8 mouse cellular contexts compared by ENCODE assay signal in genomic region chr12:109595753-109596152, GRCm38 (mm10). TPM values are rescaled to one million over a fixed set of nuclear protein-coding genes. Genes with fewer than 3 reads are reported as not detected.
DNase-seq lines count a peak whose midpoint lies in the region; ATAC-seq and TF ChIP-seq lines count a peak whose summit lies in the region.

No protein-coding gene starts in this region.

- no peaks in the 10 kb centered on the region for H3K27me3 ChIP-seq in embryonic facial prominence, embryonic 13.5 days
- H3K27me3 ChIP-seq in heart, postnatal 0 days (ENCODE audit: control insufficient read depth, insufficient read depth, low read length), result no peaks in the 10 kb centered on the region
- H3K27me3 ChIP-seq in thymus, adult 2 months (ENCODE audit: control insufficient read depth, insufficient read depth, low read length), result no peaks in the 10 kb centered on the region

- peak overlapping the region; percentile 91 for H3K27ac ChIP-seq in embryonic facial prominence, embryonic 13.5 days
- 0 out of 2 replicates have a peak overlapping the region, but pooled peaks have one; percentile 8 for H3K27ac ChIP-seq in heart, postnatal 0 days (ENCODE audit: low read depth)
- no peak overlapping the region for H3K27ac ChIP-seq in thymus, adult 2 months (ENCODE audit: control insufficient read depth, insufficient read depth, low read length)

- TF ChIP-seq POLR2A in thymus, adult 2 months (IDR thresholded peaks at IDR 0.05; ENCODE audit: control insufficient read depth, extremely low read depth, insufficient read depth, low read length, poor library complexity), result no peak

- 0 out of 2 replicates have a peak, but pooled peaks have one; percentile 22 for ATAC-seq in embryonic facial prominence, embryonic 13.5 days (ENCODE audit: insufficient number of reproducible peaks, insufficient read depth, low FRiP score, low TSS enrichment, low read depth)
- peak; percentile 71; the same call in 1 of the 2 replicates for ATAC-seq in heart, postnatal 0 days (ENCODE audit: insufficient read depth, low read depth)

- H3K4me2 ChIP-seq in embryonic facial prominence, embryonic 13.5 days, result peak overlapping the region; percentile 23
- 0 out of 2 replicates have a peak overlapping the region, but pooled peaks have one; percentile 10 for H3K4me2 ChIP-seq in heart, postnatal 0 days (ENCODE audit: low read depth, low read length)

- H3K9ac ChIP-seq in embryonic facial prominence, embryonic 13.5 days, result peak overlapping the region; percentile 1; the same call in 1 of the 2 replicates
- H3K9ac ChIP-seq in heart, postnatal 0 days (replicated peaks; ENCODE audit: low read depth, low read length), result 0 out of 2 replicates have a peak overlapping the region, but pooled peaks have one; percentile 5

- no peak for TF ChIP-seq CTCF in heart, postnatal 0 days (IDR thresholded peaks at IDR 0.05; ENCODE audit: low read depth)
- no peak for TF ChIP-seq CTCF in thymus, adult 2 months (IDR thresholded peaks at IDR 0.05; ENCODE audit: borderline replicate concordance, control insufficient read depth, extremely low read depth, insufficient read depth, low read length, poor library complexity)

- no peaks in the 10 kb centered on the region for H3K9me3 ChIP-seq in embryonic facial prominence, embryonic 13.5 days
- H3K9me3 ChIP-seq in heart, postnatal 0 days (replicated peaks; ENCODE audit: control insufficient read depth, low read length), result no peaks in the 10 kb centered on the region

- no peak overlapping the region for H3K4me3 ChIP-seq in embryonic facial prominence, embryonic 13.5 days
- H3K4me3 ChIP-seq in heart, postnatal 0 days (ENCODE audit: low read depth, low read length), result peak overlapping the region; percentile 10; the same call in 1 of the 2 replicates
- H3K4me3 ChIP-seq in thymus, adult 2 months (ENCODE audit: control insufficient read depth, insufficient read depth, low read length), result no peak overlapping the region

- peaks cover 34% of the 10 kb centered on the region for H3K36me3 ChIP-seq in embryonic facial prominence, embryonic 13.5 days
- H3K36me3 ChIP-seq in heart, postnatal 0 days (replicated peaks; ENCODE audit: control insufficient read depth, insufficient read depth, low read length), result no peaks in the 10 kb centered on the region
- no peaks in the 10 kb centered on the region for H3K36me3 ChIP-seq in thymus, adult 2 months (ENCODE audit: control insufficient read depth, insufficient read depth, low read length)

- TF ChIP-seq EP300 in heart, postnatal 0 days (IDR thresholded peaks at IDR 0.05; ENCODE audit: low read depth), result no peak

- peaks cover 36% of the 10 kb centered on the region for H3K4me1 ChIP-seq in embryonic facial prominence, embryonic 13.5 days
- H3K4me1 ChIP-seq in heart, postnatal 0 days (ENCODE audit: control insufficient read depth, insufficient read depth), result peaks cover 10% of the 10 kb centered on the region; the same call in 1 of the 2 replicates
- H3K4me1 ChIP-seq in thymus, adult 2 months (replicated peaks; ENCODE audit: control insufficient read depth, insufficient read depth, low read length), result no peaks in the 10 kb centered on the region

- WGBS in embryonic facial prominence, embryonic 13.5 days, result 46% methylated on average over 6 of the region's 6 CpGs
- 36% methylated on average over 6 of the region's 6 CpGs for WGBS in heart, postnatal 0 days
- WGBS in thymus, adult 2 months, result 70% methylated on average over 6 of the region's 6 CpGs

- peak; percentile 42 for DNase-seq in urinary bladder, postnatal 14 days (ENCODE audit: low spot score)
- DNase-seq in urinary bladder, postnatal 25 days (ENCODE audit: low spot score), result no peak
- peak; percentile 60 for DNase-seq in heart, postnatal 0 days (ENCODE audit: low spot score)
- peak; percentile 28 to 33 for DNase-seq in lung, adult 18-20 months
- no peak for DNase-seq in thymus, adult 2 months
- no peak for DNase-seq in spleen, adult 18-20 months
- DNase-seq in thymus, postnatal 0 days (ENCODE audit: low spot score), result no peak

RNA-seq across cellular contexts. Expression of gene Rtl1, which starts 4.4 kb away (rescaled TPM):
- 1.8 TPM in 2 replicates for polyA plus RNA-seq in embryonic facial prominence, embryonic 13.5 days (2015; fragmentation: Nextera tagmentation; extraction: Ambion mirVana)
- 0.15 and 0.23 TPM in 2 replicates for total RNA-seq in heart, postnatal 0 days (2014; rRNA removed; ENCODE audit: low replicate concordance)
- 0.14 and 0.16 TPM in 2 replicates for polyA plus RNA-seq in heart, postnatal 0 days (2015; fragmentation: Nextera tagmentation; extraction: Ambion mirVana)
- 0.01 TPM in 1 of 2 replicates, not detected in the other for polyA plus RNA-seq in thymus, adult 2 months (2012; rRNA removed)
- polyA plus RNA-seq in thymus, postnatal 0 days (2015; fragmentation: Nextera tagmentation; extraction: Ambion mirVana), result 0.05 and 0.10 TPM in 2 replicates

Comparison
In these comparisons a context has a peak if more than half of its experiments do, and no peak if none do; other contexts are left out.
1. DNase-seq: peak in urinary bladder, postnatal 14 days (single experiment), heart, postnatal 0 days (single experiment) and lung, adult 18-20 months (2 of 2); none in urinary bladder, postnatal 25 days (single experiment), thymus, adult 2 months (single experiment), spleen, adult 18-20 months (0 of 2) and thymus, postnatal 0 days (single experiment).